Comparison of ENCODE assay signal across 21 mouse cellular contexts in genomic region chr13:25143066-25143465, GRCm38 (mm10).
DNase-seq lines count a peak whose midpoint lies in the region; ATAC-seq and TF ChIP-seq lines count a peak whose summit lies in the region.
"Had no signal": no experiment of that assay in that cellular context is flagged by ENCODE, and none has a peak within 500 bp of the region (broad histone marks: within the 10 kb centered on the region; RNA-seq: fewer than 3 reads in every experiment).

No protein-coding gene starts in this region.

- ATAC-seq in kidney, embryonic 15.5 days (replicated peaks; ENCODE audit: low FRiP score): 0 out of 2 replicates have a peak, but pooled peaks have one; percentile 71
- ATAC-seq in kidney, embryonic 14.5 days (ENCODE audit: low FRiP score, low TSS enrichment): no peak
- peak; percentile 51; the same call in 1 of the 2 replicates for ATAC-seq in kidney, embryonic 16.5 days (ENCODE audit: low FRiP score, low TSS enrichment)
- ATAC-seq: activated CD4-positive, CD25-positive, alpha-beta regulatory T cell, adult 4 months; CD4-positive, CD25-positive, alpha-beta regulatory T cell, adult 4 months; Patski had no signal

- no peaks in the 10 kb centered on the region for H3K4me1 ChIP-seq in kidney, embryonic 15.5 days
- no peaks in the 10 kb centered on the region for H3K4me1 ChIP-seq in kidney, embryonic 14.5 days (ENCODE audit: control insufficient read depth, insufficient read depth, low read length)
- no peaks in the 10 kb centered on the region for H3K4me1 ChIP-seq in kidney, embryonic 16.5 days (ENCODE audit: insufficient read depth, low read length)

- no peaks in the 10 kb centered on the region for H3K9me3 ChIP-seq in kidney, embryonic 15.5 days (replicated peaks)
- no peaks in the 10 kb centered on the region for H3K9me3 ChIP-seq in kidney, embryonic 14.5 days (ENCODE audit: control insufficient read depth, low read length)
- no peaks in the 10 kb centered on the region for H3K9me3 ChIP-seq in kidney, embryonic 16.5 days (ENCODE audit: low read length)
- H3K9me3 ChIP-seq: G1E had no signal

- H3K27me3 ChIP-seq in kidney, embryonic 15.5 days: no peaks in the 10 kb centered on the region
- no peaks in the 10 kb centered on the region for H3K27me3 ChIP-seq in kidney, embryonic 14.5 days (ENCODE audit: control insufficient read depth, insufficient read depth, low read length)
- H3K27me3 ChIP-seq in kidney, embryonic 16.5 days (ENCODE audit: insufficient read depth, low read length): no peaks in the 10 kb centered on the region
- H3K27me3 ChIP-seq: CH12.LX, Patski had no signal

- H3K4me3 ChIP-seq in gastrocnemius, adult 2 months: no peak overlapping the region
- no peak overlapping the region for H3K4me3 ChIP-seq in kidney, embryonic 15.5 days (replicated peaks)
- no peak overlapping the region for H3K4me3 ChIP-seq in kidney, embryonic 14.5 days (ENCODE audit: low read length)
- H3K4me3 ChIP-seq in kidney, embryonic 16.5 days (ENCODE audit: low read length): no peak overlapping the region

- H3K4me2 ChIP-seq in kidney, embryonic 15.5 days: no peak overlapping the region
- no peak overlapping the region for H3K4me2 ChIP-seq in kidney, embryonic 14.5 days (replicated peaks; ENCODE audit: low read depth, low read length)
- H3K4me2 ChIP-seq in kidney, embryonic 16.5 days (replicated peaks; ENCODE audit: low read depth, low read length): no peak overlapping the region

- peak overlapping the region; percentile 59; the same call in 1 of the 2 replicates for H3K27ac ChIP-seq in gastrocnemius, adult 2 months
- H3K27ac ChIP-seq in kidney, embryonic 15.5 days: no peak overlapping the region
- no peak overlapping the region for H3K27ac ChIP-seq in kidney, embryonic 14.5 days (ENCODE audit: low read depth, low read length)
- H3K27ac ChIP-seq in kidney, embryonic 16.5 days (ENCODE audit: low read length): no peak overlapping the region

- no peaks in the 10 kb centered on the region for H3K36me3 ChIP-seq in kidney, embryonic 15.5 days
- no peaks in the 10 kb centered on the region for H3K36me3 ChIP-seq in kidney, embryonic 14.5 days (ENCODE audit: control insufficient read depth, insufficient read depth, low read length)
- no peaks in the 10 kb centered on the region for H3K36me3 ChIP-seq in kidney, embryonic 16.5 days (ENCODE audit: insufficient read depth, low read length)
- H3K36me3 ChIP-seq: G1E had no signal

- WGBS in kidney, embryonic 15.5 days: 86% methylated on average over 3 of the region's 3 CpGs
- 79% methylated on average over 3 of the region's 3 CpGs for WGBS in kidney, embryonic 14.5 days
- WGBS in kidney, embryonic 16.5 days: 82% methylated on average over 3 of the region's 3 CpGs

- H3K9ac ChIP-seq in kidney, embryonic 15.5 days: no peak overlapping the region
- no peak overlapping the region for H3K9ac ChIP-seq in kidney, embryonic 14.5 days (ENCODE audit: low read depth, low read length)
- no peak overlapping the region for H3K9ac ChIP-seq in kidney, embryonic 16.5 days (replicated peaks; ENCODE audit: low read length)

- no peak for TF ChIP-seq CTCF in gastrocnemius, adult 2 months (IDR thresholded peaks at IDR 0.05)

- intact Hi-C loops in gastrocnemius, adult 2 months (cut with DNase I): no loop called here

- DNase-seq in gastrocnemius, adult 2 months: no peak
- DNase-seq in gastrocnemius, postnatal 25 days: no peak
- DNase-seq in kidney, adult 8-10 months: no peak
- DNase-seq: adrenal gland, adult 2 months; adrenal gland, adult 8-10 months; adrenal gland, postnatal 10 days; adrenal gland, postnatal 14 days; adrenal gland, postnatal 25 days; adrenal gland, postnatal 36 days; B cell, adult 2 months; cerebellum, adult 11 months; cerebellum, adult 11-12 months; cerebellum, adult 18-20 months had no signal
